Mouse (Mus musculus) lung, embryonic 15.5 days (tissue): ENCODE results near the gene Ddhd1. TPM values are rescaled to one million over a fixed set of nuclear protein-coding genes. Genes with fewer than 3 reads are reported as not detected.

Experiments used
- ATAC-seq: fragments of 200-750 bp; cut with Nextera tagmentation; 2 replicates; pipeline ENCODE4 v1.8.0; 2017; ENCODE audit warnings: moderate number of reproducible peaks, borderline replicate concordance; ENCODE audit not compliant: low FRiP score, low TSS enrichment; ENCODE audit errors: extremely low read depth
- H3K27ac ChIP-seq: fragments of 300-500 bp; sonication (generic); 2 replicates; pipeline ENCODE4 v1.5.1; 2015; ENCODE audit warnings: moderate library complexity, mild to moderate bottlenecking, inconsistent platforms
- H3K27me3 ChIP-seq: fragments of 300-500 bp; sonication (generic); 2 replicates; pipeline ENCODE4 v1.6.1; 2015; ENCODE audit warnings: inconsistent platforms
- H3K36me3 ChIP-seq: fragments of 300-500 bp; sonication (generic); 2 replicates; pipeline ENCODE4 v1.6.1; 2015; ENCODE audit warnings: inconsistent platforms
- H3K4me1 ChIP-seq: fragments of 300-500 bp; sonication (generic); 2 replicates; pipeline ENCODE4 v1.6.1; 2015; ENCODE audit warnings: inconsistent platforms
- H3K4me2 ChIP-seq: fragments of 300-500 bp; sonication (generic); 2 replicates; pipeline ENCODE4 v1.6.1; 2015; ENCODE audit warnings: inconsistent platforms, mild to moderate bottlenecking, moderate library complexity
- H3K4me3 ChIP-seq: fragments of 300-500 bp; sonication (generic); 2 replicates; pipeline ENCODE4 v1.5.1; 2015; ENCODE audit warnings: mild to moderate bottlenecking, inconsistent platforms
- H3K9ac ChIP-seq: fragments of 300-500 bp; sonication (generic); 2 replicates; pipeline ENCODE4 v1.6.1; 2015; ENCODE audit warnings: inconsistent platforms
- H3K9me3 ChIP-seq: fragments of 300-500 bp; sonication (generic); 2 replicates; pipeline ENCODE4 v1.6.1; 2016; ENCODE audit warnings: inconsistent platforms
- WGBS: fragments of 180-500 bp; shearing (Covaris S2); methylation state at CpG from one replicate; pipeline ENCODE4 v1.1.7; 2015; 5-methylcytosine and 5-hydroxymethylcytosine counted together
- polyA plus RNA-seq: library from polyadenylated mRNA; unstranded; fragments of >200 nt; fragmentation: Nextera tagmentation; extraction: Ambion mirVana; gene quantifications from 2 replicates; pipeline ENCODE4 v1.2.1, GENCODE M21; 2015

The Ddhd1 gene
- polyA plus RNA-seq = 4.9 and 5.7 TPM in 2 replicates

- ATAC-seq = peak; percentile 97
- Histone ChIP-seq H3K27ac (peak within 1 kb of the TSS; percentile 91), H3K4me1 (peaks cover 22% of the 10 kb centered on the region), H3K36me3 (no peaks in the 10 kb centered on the region), H3K9me3 (no peaks in the 10 kb centered on the region), H3K4me3 (peak within 1 kb of the TSS; percentile 87), H3K27me3 (no peaks in the 10 kb centered on the region), H3K9ac (peak within 1 kb of the TSS; percentile 80), H3K4me2 (peak within 1 kb of the TSS; percentile 99)
- under 1% methylated on average over 96 of the region's 123 CpGs for WGBS
Measured at GRCm38 (mm10) chr14:45657641-45658611, at the start of gene Ddhd1. Gene Ddhd1, minus strand, starts transcription at chr14:45658143.

- Histone ChIP-seq H3K27ac (no peak overlapping the region), H3K27me3 (no peaks in the 10 kb centered on the region), H3K4me2 (no peak overlapping the region), H3K4me3 (no peak overlapping the region), H3K9me3 (no peaks in the 10 kb centered on the region), H3K4me1 (no peaks in the 10 kb centered on the region), H3K9ac (no peak overlapping the region), H3K36me3 (no peaks in the 10 kb centered on the region)
- no peak for ATAC-seq
- 71% methylated on average over 3 of the region's 3 CpGs for WGBS
Measured at GRCm38 (mm10) chr14:45707176-45707910, 49.4 kb upstream of the Ddhd1 start.

GRCm38 (mm10) chr14:45700031-45700572 lies 42.2 kb upstream of the Ddhd1 start:
- Histone ChIP-seq H3K9ac (no peak overlapping the region), H3K9me3 (no peaks in the 10 kb centered on the region)

GRCm38 (mm10) chr14:45698867-45699266 lies 40.9 kb upstream of the Ddhd1 start:
- Histone ChIP-seq H3K4me1 (0 out of 2 replicates have a peak, but pooled peaks cover 3% of the 10 kb centered on the region), H3K27me3 (no peaks in the 10 kb centered on the region), H3K9ac (no peak overlapping the region), H3K9me3 (no peaks in the 10 kb centered on the region), H3K27ac (no peak overlapping the region), H3K4me3 (no peak overlapping the region), H3K36me3 (no peaks in the 10 kb centered on the region), H3K4me2 (no peak overlapping the region)
- ATAC-seq = no peak
- WGBS = 39% methylated on average over 3 of the region's 3 CpGs

More at GRCm38 (mm10) chr14:45700031-45700572, 42.2 kb upstream of the Ddhd1 start:
- no peaks in the 10 kb centered on the region for H3K36me3 ChIP-seq
- H3K4me1 ChIP-seq = 0 out of 2 replicates have a peak, but pooled peaks cover 3% of the 10 kb centered on the region
- no peak for ATAC-seq
- WGBS = 68% methylated on average over 6 of the region's 6 CpGs
- H3K27ac ChIP-seq = no peak overlapping the region
- no peak overlapping the region for H3K4me2 ChIP-seq
- H3K4me3 ChIP-seq = no peak overlapping the region
- no peaks in the 10 kb centered on the region for H3K27me3 ChIP-seq

GRCm38 (mm10) chr14:45696098-45696497 lies 38.2 kb upstream of the Ddhd1 start:
- 65% methylated on average over 2 of the region's 2 CpGs for WGBS
- no peak overlapping the region for H3K4me3 ChIP-seq

GRCm38 (mm10) chr14:45693891-45694290 lies 35.9 kb upstream of the Ddhd1 start:
- H3K36me3 ChIP-seq = no peaks in the 10 kb centered on the region
- WGBS = 87% methylated on average over 2 of the region's 2 CpGs
- H3K27ac ChIP-seq = no peak overlapping the region
- H3K27me3 ChIP-seq = no peaks in the 10 kb centered on the region
- no peak overlapping the region for H3K4me2 ChIP-seq
- no peak for ATAC-seq
- no peak overlapping the region for H3K9ac ChIP-seq
- H3K4me3 ChIP-seq = no peak overlapping the region
- H3K4me1 ChIP-seq = peaks cover 8% of the 10 kb centered on the region
- no peaks in the 10 kb centered on the region for H3K9me3 ChIP-seq

More at GRCm38 (mm10) chr14:45696098-45696497, 38.2 kb upstream of the Ddhd1 start:
- Histone ChIP-seq H3K36me3 (no peaks in the 10 kb centered on the region), H3K9ac (no peak overlapping the region), H3K27ac (no peak overlapping the region), H3K4me1 (0 out of 2 replicates have a peak, but pooled peaks cover 3% of the 10 kb centered on the region), H3K4me2 (no peak overlapping the region), H3K9me3 (no peaks in the 10 kb centered on the region), H3K27me3 (no peaks in the 10 kb centered on the region)
- no peak for ATAC-seq

GRCm38 (mm10) chr14:45690520-45691246 lies 32.7 kb upstream of the Ddhd1 start:
- no peaks in the 10 kb centered on the region for H3K27me3 ChIP-seq
- peaks cover 6% of the 10 kb centered on the region for H3K4me1 ChIP-seq
- no peaks in the 10 kb centered on the region for H3K36me3 ChIP-seq
- H3K4me2 ChIP-seq = peak overlapping the region; percentile 70
- peak overlapping the region; percentile 53 for H3K4me3 ChIP-seq
- peak; percentile 78 for ATAC-seq
- WGBS = 1% methylated on average over 16 of the region's 16 CpGs
- H3K9me3 ChIP-seq = no peaks in the 10 kb centered on the region
- peak overlapping the region; percentile 42; the same call in 1 of the 2 replicates for H3K9ac ChIP-seq
- no peak overlapping the region for H3K27ac ChIP-seq

GRCm38 (mm10) chr14:45685313-45685712 lies 27.4 kb upstream of the Ddhd1 start:
- H3K9me3 ChIP-seq = no peaks in the 10 kb centered on the region
- H3K4me2 ChIP-seq = no peak overlapping the region
- no peaks in the 10 kb centered on the region for H3K27me3 ChIP-seq
- H3K27ac ChIP-seq = no peak overlapping the region
- no peak for ATAC-seq
- H3K36me3 ChIP-seq = no peaks in the 10 kb centered on the region
- no peak overlapping the region for H3K9ac ChIP-seq
- H3K4me1 ChIP-seq = peaks cover under 1% of the 10 kb centered on the region; the same call in 1 of the 2 replicates
- H3K4me3 ChIP-seq = no peak overlapping the region
- WGBS = 78% methylated on average over 2 of the region's 2 CpGs

- Histone ChIP-seq H3K27ac (no peak overlapping the region), H3K9me3 (no peaks in the 10 kb centered on the region), H3K4me3 (no peak overlapping the region), H3K9ac (no peak overlapping the region), H3K4me1 (no peaks in the 10 kb centered on the region), H3K27me3 (no peaks in the 10 kb centered on the region), H3K4me2 (no peak overlapping the region), H3K36me3 (no peaks in the 10 kb centered on the region)
- no peak for ATAC-seq
- 56% methylated on average over 6 of the region's 6 CpGs for WGBS
Measured at GRCm38 (mm10) chr14:45676722-45677121, 18.8 kb upstream of the Ddhd1 start.

- no peaks in the 10 kb centered on the region for H3K9me3 ChIP-seq
- no peaks in the 10 kb centered on the region for H3K36me3 ChIP-seq
- ATAC-seq = peak; percentile 52; the same call in 1 of the 2 replicates
- no peaks in the 10 kb centered on the region for H3K27me3 ChIP-seq
- no peaks in the 10 kb centered on the region for H3K4me1 ChIP-seq
- WGBS = 70% methylated on average over 4 of the region's 4 CpGs
- H3K4me2 ChIP-seq = no peak overlapping the region
- H3K27ac ChIP-seq = no peak overlapping the region
- H3K4me3 ChIP-seq = no peak overlapping the region
- H3K9ac ChIP-seq = no peak overlapping the region
Measured at GRCm38 (mm10) chr14:45668325-45668724, 10.4 kb upstream of the Ddhd1 start.

GRCm38 (mm10) chr14:45667231-45667630 lies 9.3 kb upstream of the Ddhd1 start:
- H3K9me3 ChIP-seq = no peaks in the 10 kb centered on the region
- 41% methylated on average over 2 of the region's 2 CpGs for WGBS
- no peak for ATAC-seq
- H3K4me3 ChIP-seq = no peak overlapping the region
- no peak overlapping the region for H3K9ac ChIP-seq
- no peak overlapping the region for H3K4me2 ChIP-seq
- no peaks in the 10 kb centered on the region for H3K27me3 ChIP-seq
- H3K27ac ChIP-seq = no peak overlapping the region
- H3K36me3 ChIP-seq = no peaks in the 10 kb centered on the region
- no peaks in the 10 kb centered on the region for H3K4me1 ChIP-seq
